Mouse (Mus musculus): ENCODE data around the gene Kat7. TPM values are rescaled to one million over a fixed set of nuclear protein-coding genes. Genes with fewer than 3 reads are reported as not detected.

Kat7 gene
- polyA plus RNA-seq, 1 experiment from 2014 or later = 30.7 TPM

- H3K4me3 ChIP-seq (ENCODE audit: low read depth, low read length) = no peak overlapping the region
- H3K4me1 ChIP-seq (ENCODE audit: insufficient read depth, low read depth, low read length) = no peaks in the 10 kb centered on the region
- ATAC-seq (no peak), DNase-seq (ENCODE audit: low spot score) (no peak)
- no peak overlapping the region for H3K9ac ChIP-seq (replicated peaks; ENCODE audit: low read depth)
- WGBS = 95% methylated on average over 5 of the region's 5 CpGs
- H3K36me3 ChIP-seq (ENCODE audit: insufficient read depth, low read length) = peaks cover 53% of the 10 kb centered on the region
- TF ChIP-seq EP300 (IDR thresholded peaks at IDR 0.05) (no peak), CTCF (IDR thresholded peaks at IDR 0.05) (no peak)
- no peak overlapping the region for H3K27ac ChIP-seq (ENCODE audit: low read length)
- H3K9me3 ChIP-seq (ENCODE audit: low read length) = no peaks in the 10 kb centered on the region
- no peaks in the 10 kb centered on the region for H3K27me3 ChIP-seq (replicated peaks; ENCODE audit: insufficient read depth, low read length)
- H3K4me2 ChIP-seq (replicated peaks; ENCODE audit: low read depth, low read length) = no peak overlapping the region
These were observed 27.7 kb downstream of the Kat7 start for GRCm38 (mm10) chr11:95282331-95282730.

- H3K27me3 ChIP-seq (replicated peaks; ENCODE audit: insufficient read depth, low read length) = no peaks in the 10 kb centered on the region
- no peak overlapping the region for H3K4me3 ChIP-seq (ENCODE audit: low read depth, low read length)
- WGBS = 89% methylated on average over 4 of the region's 4 CpGs
- DNase-seq (ENCODE audit: low spot score) (no peak), ATAC-seq (no peak)
- H3K4me1 ChIP-seq (ENCODE audit: insufficient read depth, low read depth, low read length) = no peaks in the 10 kb centered on the region
- no peak overlapping the region for H3K4me2 ChIP-seq (replicated peaks; ENCODE audit: low read depth, low read length)
- TF ChIP-seq EP300 (IDR thresholded peaks at IDR 0.05) (no peak), CTCF (IDR thresholded peaks at IDR 0.05) (peak; percentile 47)
- no peak overlapping the region for H3K9ac ChIP-seq (replicated peaks; ENCODE audit: low read depth)
- H3K9me3 ChIP-seq (ENCODE audit: low read length) = no peaks in the 10 kb centered on the region
- no peak overlapping the region for H3K27ac ChIP-seq (ENCODE audit: low read length)
- peaks cover 58% of the 10 kb centered on the region for H3K36me3 ChIP-seq (ENCODE audit: insufficient read depth, low read length)
These were observed 30.9 kb downstream of the Kat7 start for GRCm38 (mm10) chr11:95279061-95279659.

DNA sequence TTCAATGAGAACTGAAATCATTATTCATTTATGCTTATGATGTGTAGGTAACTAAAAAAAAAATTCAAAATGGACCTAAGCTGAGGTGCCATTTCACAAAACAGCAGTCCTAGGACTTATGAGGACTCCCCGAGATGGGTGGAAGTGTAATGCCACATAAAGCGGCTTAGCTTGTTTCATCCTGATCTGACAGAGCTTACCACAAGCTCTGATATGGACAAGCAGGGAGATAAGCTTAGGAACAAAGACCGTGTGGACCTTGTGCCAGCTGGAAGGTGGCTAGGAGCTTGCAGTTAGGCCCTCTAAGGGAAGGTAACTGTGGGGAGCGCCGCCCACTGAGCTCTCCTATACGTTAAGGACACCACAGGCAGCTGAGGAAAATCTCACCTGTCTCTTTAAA lies 34.0 kb downstream of the Kat7 start:
- Histone ChIP-seq H3K4me2 (replicated peaks; ENCODE audit: low read depth, low read length) (no peak overlapping the region), H3K27me3 (replicated peaks; ENCODE audit: insufficient read depth, low read length) (no peaks in the 10 kb centered on the region), H3K9ac (replicated peaks; ENCODE audit: low read depth) (no peak overlapping the region), H3K4me3 (ENCODE audit: low read depth, low read length) (no peak overlapping the region), H3K36me3 (ENCODE audit: insufficient read depth, low read length) (peaks cover 42% of the 10 kb centered on the region), H3K27ac (ENCODE audit: low read length) (no peak overlapping the region), H3K9me3 (ENCODE audit: low read length) (no peaks in the 10 kb centered on the region), H3K4me1 (ENCODE audit: insufficient read depth, low read depth, low read length) (no peaks in the 10 kb centered on the region)
- 84% methylated on average over 6 of the region's 6 CpGs for WGBS
- ATAC-seq (no peak), DNase-seq (ENCODE audit: low spot score) (no peak)
- TF ChIP-seq EP300 (IDR thresholded peaks at IDR 0.05) = no peak
- TF ChIP-seq CTCF (IDR thresholded peaks at IDR 0.05) = no peak

DNA sequence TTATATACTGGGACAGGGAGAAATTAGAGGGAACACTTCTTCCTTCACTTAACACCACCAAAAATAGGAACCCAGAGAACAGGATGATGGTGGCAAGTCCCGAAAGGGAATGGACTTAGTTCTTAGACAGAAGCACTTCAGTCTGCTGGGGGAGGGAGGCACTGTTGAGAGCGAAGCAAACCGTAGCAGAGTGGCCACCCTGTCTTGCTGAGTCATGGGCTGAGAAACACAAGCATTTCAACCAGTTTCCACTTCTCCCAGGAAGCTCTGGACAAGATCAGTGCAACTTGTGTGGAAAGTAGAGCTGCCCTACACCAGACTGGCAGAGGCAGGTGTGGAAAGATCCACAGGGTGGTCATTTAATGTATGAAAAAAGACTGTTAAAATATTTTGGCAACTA lies 35.4 kb downstream of the Kat7 start:
- no peak overlapping the region for H3K27ac ChIP-seq (ENCODE audit: low read length)
- H3K4me2 ChIP-seq (replicated peaks; ENCODE audit: low read depth, low read length) = no peak overlapping the region
- H3K4me3 ChIP-seq (ENCODE audit: low read depth, low read length) = no peak overlapping the region
- DNase-seq (ENCODE audit: low spot score) (no peak), ATAC-seq (no peak)
- WGBS = 61% methylated on average over 3 of the region's 3 CpGs
- no peaks in the 10 kb centered on the region for H3K4me1 ChIP-seq (ENCODE audit: insufficient read depth, low read depth, low read length)
- TF ChIP-seq EP300 (IDR thresholded peaks at IDR 0.05) = no peak
- no peak for TF ChIP-seq CTCF (IDR thresholded peaks at IDR 0.05)
- no peaks in the 10 kb centered on the region for H3K27me3 ChIP-seq (replicated peaks; ENCODE audit: insufficient read depth, low read length)
- H3K9ac ChIP-seq (replicated peaks; ENCODE audit: low read depth) = no peak overlapping the region
- H3K36me3 ChIP-seq (ENCODE audit: insufficient read depth, low read length) = peaks cover 38% of the 10 kb centered on the region
- H3K9me3 ChIP-seq (ENCODE audit: low read length) = no peaks in the 10 kb centered on the region

GRCm38 (mm10) chr11:95273661-95274060 lies 36.4 kb downstream of the Kat7 start:
- Histone ChIP-seq H3K27ac (ENCODE audit: low read length) (no peak overlapping the region), H3K4me3 (ENCODE audit: low read depth, low read length) (no peak overlapping the region), H3K36me3 (ENCODE audit: insufficient read depth, low read length) (peaks cover 38% of the 10 kb centered on the region), H3K9ac (replicated peaks; ENCODE audit: low read depth) (no peak overlapping the region), H3K9me3 (ENCODE audit: low read length) (no peaks in the 10 kb centered on the region), H3K4me1 (ENCODE audit: insufficient read depth, low read depth, low read length) (no peaks in the 10 kb centered on the region), H3K4me2 (replicated peaks; ENCODE audit: low read depth, low read length) (no peak overlapping the region), H3K27me3 (replicated peaks; ENCODE audit: insufficient read depth, low read length) (no peaks in the 10 kb centered on the region)
- WGBS = 71% methylated on average over 5 of the region's 5 CpGs
- no peak for DNase-seq (ENCODE audit: low spot score)
- TF ChIP-seq CTCF (IDR thresholded peaks at IDR 0.05) (no peak), EP300 (IDR thresholded peaks at IDR 0.05) (no peak)
- no peak for ATAC-seq

- WGBS = 49% methylated on average over 6 of the region's 6 CpGs
- DNase-seq (ENCODE audit: low spot score) = peak; percentile 71
- no peaks in the 10 kb centered on the region for H3K27me3 ChIP-seq (replicated peaks; ENCODE audit: insufficient read depth, low read length)
- H3K9ac ChIP-seq (replicated peaks; ENCODE audit: low read depth) = no peak overlapping the region
- H3K27ac ChIP-seq (ENCODE audit: low read length) = no peak overlapping the region
- H3K4me2 ChIP-seq (replicated peaks; ENCODE audit: low read depth, low read length) = no peak overlapping the region
- ATAC-seq = peak; percentile 55
- H3K9me3 ChIP-seq (ENCODE audit: low read length) = no peaks in the 10 kb centered on the region
- H3K36me3 ChIP-seq (ENCODE audit: insufficient read depth, low read length) = no peaks in the 10 kb centered on the region
- H3K4me3 ChIP-seq (ENCODE audit: low read depth, low read length) = no peak overlapping the region
- TF ChIP-seq EP300 (IDR thresholded peaks at IDR 0.05) = no peak
- TF ChIP-seq CTCF (IDR thresholded peaks at IDR 0.05) = no peak
- H3K4me1 ChIP-seq (ENCODE audit: insufficient read depth, low read depth, low read length) = no peaks in the 10 kb centered on the region
These were observed 43.4 kb downstream of the Kat7 start for GRCm38 (mm10) chr11:95266540-95267245.

All from lung, postnatal 0 days (tissue).